Mouse (Mus musculus) kidney, adult 8-10 months (tissue): ENCODE results near the gene Wdr20.
"Not testable (repeated sequence)": the region's sequence is repeated elsewhere in the genome, so short reads cannot be mapped to it uniquely, and the experiment has no call there.

Experiments used
- DNase-seq, 2 experiments: peaks; one replicate each; pipeline ENCODE4 v3.0.0; 2022

Gene Wdr20

GRCm38 (mm10) chr12:110737170-110738157 is at the start of gene Wdr20:
TSS of gene Wdr20 (plus strand) at chr12:110737944.
- peak; percentile 96 to 97 for DNase-seq

GRCm38 (mm10) chr12:110688921-110689320 is 48.8 kb upstream of the Wdr20 start:
- not testable (repeated sequence) for DNase-seq

- no peak for DNase-seq
These were observed 47.7 kb upstream of the Wdr20 start for GRCm38 (mm10) chr12:110689919-110690643.

GRCm38 (mm10) chr12:110693378-110693777 is 44.4 kb upstream of the Wdr20 start:
- DNase-seq: not testable (repeated sequence)

GRCm38 (mm10) chr12:110695676-110696171 is 42.0 kb upstream of the Wdr20 start:
- peak in 1 of 2 experiments; percentile 38 for DNase-seq

- DNase-seq: peak; percentile 96 to 97
These were observed 41.4 kb upstream of the Wdr20 start for GRCm38 (mm10) chr12:110696173-110696974.

GRCm38 (mm10) chr12:110696975-110697400 is 40.8 kb upstream of the Wdr20 start:
- no peak for DNase-seq

- DNase-seq: no peak
These were observed 40.3 kb upstream of the Wdr20 start for GRCm38 (mm10) chr12:110697457-110697856.

GRCm38 (mm10) chr12:110698080-110698479 is 39.7 kb upstream of the Wdr20 start:
- DNase-seq: no peak

GRCm38 (mm10) chr12:110698523-110699170 is 39.1 kb upstream of the Wdr20 start:
- no peak for DNase-seq

- no peak for DNase-seq
These were observed 38.6 kb upstream of the Wdr20 start for GRCm38 (mm10) chr12:110699171-110699547.

- DNase-seq: no peak
These were observed 37.0 kb upstream of the Wdr20 start for GRCm38 (mm10) chr12:110700730-110701129.

GRCm38 (mm10) chr12:110701363-110701762 is 36.4 kb upstream of the Wdr20 start:
- DNase-seq: not testable (repeated sequence)

GRCm38 (mm10) chr12:110702556-110702955 is 35.2 kb upstream of the Wdr20 start, which contains the start of gene Hsp90aa1:
TSS of gene Hsp90aa1 (minus strand) at chr12:110702728.
- DNase-seq: no peak

GRCm38 (mm10) chr12:110703008-110703471 is 34.7 kb upstream of the Wdr20 start:
- peak; percentile 79 to 91 for DNase-seq

GRCm38 (mm10) chr12:110703682-110704081 is 34.1 kb upstream of the Wdr20 start:
- no peak for DNase-seq

GRCm38 (mm10) chr12:110705419-110705818 is 32.3 kb upstream of the Wdr20 start:
- not testable (repeated sequence) for DNase-seq

GRCm38 (mm10) chr12:110706337-110707231 is 31.2 kb upstream of the Wdr20 start:
- DNase-seq: peak in 1 of 2 experiments; percentile 59

GRCm38 (mm10) chr12:110707451-110707850 is 30.3 kb upstream of the Wdr20 start:
- DNase-seq: no peak

- no peak for DNase-seq
These were observed 26.5 kb upstream of the Wdr20 start for GRCm38 (mm10) chr12:110711270-110711669.

GRCm38 (mm10) chr12:110713784-110714183 is 24.0 kb upstream of the Wdr20 start:
- DNase-seq: no peak
